Mouse (Mus musculus): ENCODE data around the gene Vmn1r16.
"Not testable (repeated sequence)": the region's sequence is repeated elsewhere in the genome, so short reads cannot be mapped to it uniquely, and the experiment has no call there.

The Vmn1r16 gene

GRCm38 (mm10) chr6:57329394-57329793 is at the start of gene Vmn1r16:
Gene Vmn1r16, minus strand, starts transcription at chr6:57329494.
- no peak for DNase-seq (ENCODE audit: low spot score)

DNA sequence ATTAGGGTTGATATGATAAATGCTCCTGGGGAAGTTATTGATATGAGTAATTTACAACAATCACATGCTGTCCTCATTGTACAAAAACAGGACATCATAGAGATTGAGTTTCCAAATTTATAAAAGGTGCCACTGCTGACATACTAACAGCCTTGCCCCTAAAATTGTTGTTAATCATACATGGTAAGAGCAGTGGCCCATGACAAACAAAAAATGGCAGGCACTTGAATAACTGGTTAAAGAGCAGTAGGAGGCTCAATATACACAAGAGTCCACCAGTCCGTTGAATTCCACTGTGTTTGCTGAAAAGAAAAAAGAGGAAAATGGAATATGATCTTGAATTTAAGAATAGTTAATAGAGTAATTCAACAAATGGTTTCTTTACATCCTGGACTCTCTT is 38.2 kb upstream of the Vmn1r16 start:
- DNase-seq (ENCODE audit: low spot score), result no peak

- DNase-seq (ENCODE audit: low spot score), result not testable (repeated sequence)
These were observed 36.6 kb upstream of the Vmn1r16 start for GRCm38 (mm10) chr6:57365866-57366265.

GRCm38 (mm10) chr6:57363627-57364026 is 34.3 kb upstream of the Vmn1r16 start, which contains the start of gene Vmn1r17:
Gene Vmn1r17, minus strand, starts transcription at chr6:57363727.
- DNase-seq (ENCODE audit: low spot score), result no peak

- no peak for DNase-seq (ENCODE audit: low spot score)
These were observed 27.6 kb upstream of the Vmn1r16 start for GRCm38 (mm10) chr6:57356864-57357263.

- no peak for DNase-seq (ENCODE audit: low spot score)
These were observed 3.1 kb downstream of the Vmn1r16 start for GRCm38 (mm10) chr6:57326176-57326575.

GRCm38 (mm10) chr6:57278952-57279351 is 50.3 kb downstream of the Vmn1r16 start:
- DNase-seq (ENCODE audit: low spot score), result no peak

GRCm38 (mm10) chr6:57272517-57272916 is 56.8 kb downstream of the Vmn1r16 start:
- no peak for DNase-seq (ENCODE audit: low spot score)

- DNase-seq (ENCODE audit: low spot score), result no peak
These were observed 57.4 kb downstream of the Vmn1r16 start for GRCm38 (mm10) chr6:57271881-57272280.

Measured in layer of hippocampus, adult 11-12 months (tissue).